Mouse (Mus musculus): ENCODE results near the gene Smap1. TPM values are rescaled to one million over a fixed set of nuclear protein-coding genes. Genes with fewer than 3 reads are reported as not detected.
A peak's percentile ranks its signal among the peaks of the same experiment; 100 is the strongest.

The Smap1 gene
- polyA plus RNA-seq, 1 experiment from 2014 or later: 24.7 TPM

DNA sequence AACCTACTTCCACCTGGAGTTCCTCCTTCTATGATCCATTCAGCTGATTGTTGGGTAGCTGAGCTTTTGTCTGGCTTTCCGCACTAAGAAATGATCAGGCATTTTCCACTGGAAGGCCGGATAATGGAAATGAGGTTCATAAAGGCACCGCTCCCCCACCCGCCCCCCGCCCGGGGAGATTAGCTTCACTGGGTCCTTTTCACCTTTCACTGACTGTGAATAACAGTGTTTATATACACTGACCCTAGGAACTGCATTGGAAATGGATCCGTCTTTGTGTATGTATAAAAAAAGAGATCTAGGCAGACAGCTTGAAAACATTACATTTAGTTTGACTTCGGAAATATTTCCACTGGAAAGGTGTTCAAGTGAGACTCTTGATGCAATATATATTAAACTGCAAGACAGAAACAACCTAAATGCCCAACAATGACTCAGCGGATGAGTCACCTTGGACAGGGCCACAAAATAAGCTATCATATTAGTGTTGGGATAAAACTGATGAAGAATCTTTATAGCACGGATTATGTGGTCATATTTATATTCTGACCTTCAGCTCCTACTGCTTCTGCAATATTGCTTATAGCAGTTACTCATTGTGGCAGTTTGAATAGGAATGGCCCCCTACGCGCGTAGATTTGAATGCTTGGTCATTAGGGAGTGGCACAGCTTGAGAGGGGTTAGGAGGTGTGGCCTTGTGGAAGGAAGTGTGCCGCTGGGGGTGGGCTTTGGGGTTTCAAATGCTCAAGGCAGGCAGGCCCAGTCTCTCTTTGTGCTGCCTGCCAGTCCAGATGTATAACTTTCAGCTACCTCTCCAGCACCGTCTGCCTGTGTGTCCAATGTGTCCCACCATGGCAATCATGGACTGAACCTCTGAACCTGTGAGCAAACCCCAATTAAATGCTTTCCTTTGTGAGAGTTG lies 26.9 kb upstream of the Smap1 start:
- no peaks in the 10 kb centered on the region for H3K9me3 ChIP-seq (ENCODE audit: control insufficient read depth, low read length)
- no peak for ATAC-seq (ENCODE audit: low read depth)
- no peak overlapping the region for H3K9ac ChIP-seq (ENCODE audit: low read length)
- no peak overlapping the region for H3K4me2 ChIP-seq (ENCODE audit: low read depth, low read length)
- H3K4me1 ChIP-seq (replicated peaks; ENCODE audit: control insufficient read depth, insufficient read depth, low read length): no peaks in the 10 kb centered on the region
- H3K36me3 ChIP-seq (ENCODE audit: control insufficient read depth, insufficient read depth, low read length): no peaks in the 10 kb centered on the region
- H3K4me3 ChIP-seq (ENCODE audit: low read length): no peak overlapping the region
- H3K27ac ChIP-seq (ENCODE audit: low read length): no peak overlapping the region
- WGBS: 69% methylated on average over 15 of the region's 15 CpGs
- H3K27me3 ChIP-seq (ENCODE audit: control insufficient read depth, insufficient read depth, low read depth, low read length): no peaks in the 10 kb centered on the region

DNA sequence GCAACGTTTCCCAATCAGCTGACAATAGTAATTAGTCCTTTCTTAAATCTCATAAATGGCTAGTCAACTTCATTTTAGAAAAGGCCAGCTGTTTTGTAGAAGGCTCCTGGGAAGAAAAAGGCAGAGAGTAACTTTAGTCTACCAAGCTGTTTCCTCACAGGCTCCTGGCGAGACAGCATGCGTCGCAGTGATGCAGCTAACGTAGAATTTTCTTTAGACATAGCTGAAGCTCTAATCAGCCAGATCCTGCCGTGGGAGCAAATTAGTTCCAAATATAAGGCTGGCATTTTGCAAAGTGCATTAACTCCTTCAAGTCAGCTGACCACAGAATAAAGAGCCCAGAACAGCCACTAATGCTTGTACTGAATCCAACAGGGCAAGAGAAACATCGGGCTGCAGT lies 26.2 kb upstream of the Smap1 start:
- Histone ChIP-seq H3K27ac (ENCODE audit: low read length) (no peak overlapping the region), H3K9me3 (ENCODE audit: control insufficient read depth, low read length) (no peaks in the 10 kb centered on the region), H3K36me3 (ENCODE audit: control insufficient read depth, insufficient read depth, low read length) (no peaks in the 10 kb centered on the region), H3K4me1 (replicated peaks; ENCODE audit: control insufficient read depth, insufficient read depth, low read length) (no peaks in the 10 kb centered on the region), H3K4me2 (ENCODE audit: low read depth, low read length) (no peak overlapping the region), H3K9ac (ENCODE audit: low read length) (no peak overlapping the region), H3K4me3 (ENCODE audit: low read length) (no peak overlapping the region), H3K27me3 (ENCODE audit: control insufficient read depth, insufficient read depth, low read depth, low read length) (no peaks in the 10 kb centered on the region)
- no peak for ATAC-seq (ENCODE audit: low read depth)
- WGBS: 67% methylated on average over 7 of the region's 7 CpGs

DNA sequence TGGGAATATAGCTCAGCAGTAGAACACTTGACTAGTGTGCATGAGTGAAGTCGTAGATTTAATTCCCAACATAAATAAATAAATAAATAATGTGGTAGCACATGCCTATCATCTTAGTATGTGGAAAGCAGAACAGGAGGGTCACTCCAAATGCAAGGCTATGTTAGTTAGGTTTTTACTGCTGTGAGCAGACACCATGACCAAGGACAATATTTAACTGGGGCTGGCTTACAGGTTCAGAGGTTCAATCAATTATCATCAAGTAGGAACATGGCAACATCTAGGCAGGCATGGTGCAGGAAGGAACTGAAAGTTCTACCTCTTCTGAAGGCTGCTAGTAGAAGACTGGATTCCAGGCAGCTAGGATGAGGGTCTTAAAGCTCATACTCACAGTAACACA lies 22.0 kb upstream of the Smap1 start:
- Histone ChIP-seq H3K9me3 (ENCODE audit: control insufficient read depth, low read length) (no peaks in the 10 kb centered on the region), H3K4me3 (ENCODE audit: low read length) (no peak overlapping the region), H3K4me1 (replicated peaks; ENCODE audit: control insufficient read depth, insufficient read depth, low read length) (no peaks in the 10 kb centered on the region), H3K27me3 (ENCODE audit: control insufficient read depth, insufficient read depth, low read depth, low read length) (no peaks in the 10 kb centered on the region), H3K36me3 (ENCODE audit: control insufficient read depth, insufficient read depth, low read length) (no peaks in the 10 kb centered on the region), H3K4me2 (ENCODE audit: low read depth, low read length) (no peak overlapping the region), H3K9ac (ENCODE audit: low read length) (no peak overlapping the region), H3K27ac (ENCODE audit: low read length) (no peak overlapping the region)
- 90% methylated on average over 1 of the region's 1 CpGs for WGBS
- no peak for ATAC-seq (ENCODE audit: low read depth)

DNA sequence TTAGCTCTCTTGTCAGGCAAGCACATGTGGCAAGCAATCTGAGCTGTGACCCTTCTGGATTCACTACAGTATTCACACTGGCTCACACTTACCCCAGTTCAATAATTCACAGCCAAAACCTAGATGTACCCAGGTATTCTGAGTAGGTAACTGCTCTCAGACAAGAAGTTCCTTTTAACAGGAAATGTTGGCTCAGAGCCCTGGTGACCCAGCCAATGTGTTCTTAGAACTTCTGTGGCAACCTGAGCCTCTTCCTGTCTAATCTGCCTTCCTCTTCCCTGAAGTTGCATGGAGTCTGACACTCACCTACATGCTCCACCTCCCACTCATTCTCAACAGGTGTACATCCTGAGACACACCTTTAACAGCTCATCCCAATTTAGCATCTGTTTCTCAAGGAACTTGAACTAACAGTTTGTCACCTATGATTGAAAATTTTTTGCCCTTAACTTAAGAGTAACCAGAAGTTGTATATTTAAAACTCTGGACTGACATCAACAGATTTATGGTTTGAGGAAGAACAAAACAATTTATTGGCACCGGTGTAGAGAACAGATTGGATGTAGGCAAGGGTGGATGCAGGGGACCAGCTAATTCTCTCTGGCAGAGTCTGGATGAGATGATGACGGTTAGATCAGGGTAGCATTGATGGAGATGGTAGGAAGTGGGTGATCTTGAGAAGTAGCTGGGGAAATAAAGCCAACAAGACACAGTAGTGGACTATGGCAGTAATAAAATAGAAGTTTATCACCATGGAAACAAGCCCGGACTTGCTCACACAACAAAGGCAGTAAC lies 21.2 kb upstream of the Smap1 start:
- no peak overlapping the region for H3K4me2 ChIP-seq (ENCODE audit: low read depth, low read length)
- H3K9me3 ChIP-seq (ENCODE audit: control insufficient read depth, low read length): no peaks in the 10 kb centered on the region
- no peaks in the 10 kb centered on the region for H3K36me3 ChIP-seq (ENCODE audit: control insufficient read depth, insufficient read depth, low read length)
- H3K4me3 ChIP-seq (ENCODE audit: low read length): no peak overlapping the region
- no peak for ATAC-seq (ENCODE audit: low read depth)
- WGBS: 84% methylated on average over 3 of the region's 3 CpGs
- no peak overlapping the region for H3K27ac ChIP-seq (ENCODE audit: low read length)
- no peaks in the 10 kb centered on the region for H3K4me1 ChIP-seq (replicated peaks; ENCODE audit: control insufficient read depth, insufficient read depth, low read length)
- H3K9ac ChIP-seq (ENCODE audit: low read length): no peak overlapping the region
- no peaks in the 10 kb centered on the region for H3K27me3 ChIP-seq (ENCODE audit: control insufficient read depth, insufficient read depth, low read depth, low read length)

DNA sequence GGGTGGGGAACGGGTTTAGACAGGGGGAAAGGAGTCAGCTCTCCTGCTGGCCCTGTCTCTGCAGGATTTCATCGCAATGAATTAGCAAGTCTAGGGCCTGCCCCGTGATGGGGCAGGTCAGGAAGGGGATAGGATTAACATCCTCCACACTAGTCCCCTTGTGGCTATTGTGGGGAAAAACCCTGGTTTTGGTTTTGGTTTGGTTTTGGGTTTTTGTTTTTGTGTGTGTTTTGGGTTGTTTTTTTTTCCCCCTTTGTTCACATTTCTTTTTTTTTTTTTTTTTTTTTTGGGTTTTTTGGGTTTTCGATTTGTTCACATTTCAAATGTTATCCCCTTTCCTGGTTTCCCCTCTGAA lies 13.3 kb upstream of the Smap1 start:
- Histone ChIP-seq H3K27me3 (ENCODE audit: control insufficient read depth, insufficient read depth, low read depth, low read length) (no peaks in the 10 kb centered on the region), H3K4me2 (ENCODE audit: low read depth, low read length) (no peak overlapping the region), H3K9ac (ENCODE audit: low read length) (no peak overlapping the region), H3K9me3 (ENCODE audit: control insufficient read depth, low read length) (no peaks in the 10 kb centered on the region), H3K27ac (ENCODE audit: low read length) (no peak overlapping the region), H3K4me1 (replicated peaks; ENCODE audit: control insufficient read depth, insufficient read depth, low read length) (no peaks in the 10 kb centered on the region), H3K36me3 (ENCODE audit: control insufficient read depth, insufficient read depth, low read length) (no peaks in the 10 kb centered on the region), H3K4me3 (ENCODE audit: low read length) (no peak overlapping the region)
- WGBS: 34% methylated on average over 4 of the region's 4 CpGs
- ATAC-seq (ENCODE audit: low read depth): no peak

DNA sequence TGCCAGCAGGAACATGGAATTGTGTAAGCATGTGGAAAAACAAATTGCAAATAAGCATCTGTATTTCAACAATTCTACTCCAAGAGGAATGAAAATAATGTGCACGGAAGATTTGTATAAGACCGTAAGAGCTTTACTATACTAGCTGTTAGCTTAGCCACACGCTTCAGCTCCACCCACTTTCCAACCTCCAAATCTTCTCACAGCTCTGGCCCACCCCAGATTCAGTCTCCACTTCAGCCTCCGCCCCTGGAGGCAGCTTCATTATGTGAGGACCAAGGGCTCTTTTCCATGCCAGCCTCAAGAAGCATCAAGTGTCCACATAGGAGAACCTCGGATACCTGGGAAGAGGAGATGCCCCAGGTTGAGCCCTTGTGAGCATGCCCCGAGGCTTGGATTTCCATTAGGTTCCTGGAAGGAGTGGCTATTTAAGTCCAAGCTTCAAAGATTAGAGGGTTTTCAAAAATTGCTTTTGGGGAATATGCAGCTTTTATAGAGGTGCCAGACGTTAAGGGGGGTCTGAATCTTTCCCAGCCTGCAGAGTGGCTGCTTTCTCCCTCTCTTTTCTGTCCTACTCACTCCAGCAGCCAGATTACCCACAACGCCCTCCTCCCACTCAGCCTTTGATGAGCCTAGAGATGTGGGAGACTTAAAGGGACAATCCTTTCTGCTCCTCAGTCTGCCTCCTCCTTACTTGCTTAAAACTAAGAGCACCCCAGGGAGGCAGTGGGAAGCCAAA lies 12.7 kb upstream of the Smap1 start:
- H3K27me3 ChIP-seq (ENCODE audit: control insufficient read depth, insufficient read depth, low read depth, low read length): no peaks in the 10 kb centered on the region
- no peaks in the 10 kb centered on the region for H3K9me3 ChIP-seq (ENCODE audit: control insufficient read depth, low read length)
- no peak for ATAC-seq (ENCODE audit: low read depth)
- 43% methylated on average over 8 of the region's 8 CpGs for WGBS
- H3K4me2 ChIP-seq (ENCODE audit: low read depth, low read length): peak overlapping the region; percentile 6; the same call in 1 of the 2 replicates
- H3K9ac ChIP-seq (ENCODE audit: low read length): no peak overlapping the region
- no peaks in the 10 kb centered on the region for H3K4me1 ChIP-seq (replicated peaks; ENCODE audit: control insufficient read depth, insufficient read depth, low read length)
- H3K36me3 ChIP-seq (ENCODE audit: control insufficient read depth, insufficient read depth, low read length): no peaks in the 10 kb centered on the region
- no peak overlapping the region for H3K4me3 ChIP-seq (ENCODE audit: low read length)
- no peak overlapping the region for H3K27ac ChIP-seq (ENCODE audit: low read length)

DNA sequence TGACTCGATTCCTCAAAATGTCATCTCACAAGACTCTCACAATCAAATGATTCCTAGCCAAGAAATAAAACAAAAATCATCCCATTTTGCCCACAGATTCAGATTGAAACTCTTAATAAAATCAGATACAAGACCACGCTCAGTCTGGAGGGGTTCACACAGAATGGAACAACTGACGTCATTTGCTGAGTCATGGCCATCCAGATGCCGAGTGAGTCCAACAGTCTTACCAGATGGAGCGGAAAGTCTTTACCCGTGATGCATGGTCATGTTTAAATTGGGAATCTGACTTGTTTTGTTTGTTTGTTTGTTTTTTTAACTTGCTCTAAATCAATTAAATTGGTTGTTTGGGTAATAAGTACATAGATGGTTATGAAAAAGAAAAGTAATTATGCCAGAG lies 7.3 kb upstream of the Smap1 start:
- no peak overlapping the region for H3K9ac ChIP-seq (ENCODE audit: low read length)
- H3K36me3 ChIP-seq (ENCODE audit: control insufficient read depth, insufficient read depth, low read length): no peaks in the 10 kb centered on the region
- H3K9me3 ChIP-seq (ENCODE audit: control insufficient read depth, low read length): peaks cover 4% of the 10 kb centered on the region; the same call in 1 of the 2 replicates
- no peak for ATAC-seq (ENCODE audit: low read depth)
- no peak overlapping the region for H3K27ac ChIP-seq (ENCODE audit: low read length)
- H3K4me3 ChIP-seq (ENCODE audit: low read length): no peak overlapping the region
- WGBS: 86% methylated on average over 6 of the region's 6 CpGs
- no peaks in the 10 kb centered on the region for H3K4me1 ChIP-seq (replicated peaks; ENCODE audit: control insufficient read depth, insufficient read depth, low read length)
- no peak overlapping the region for H3K4me2 ChIP-seq (ENCODE audit: low read depth, low read length)
- H3K27me3 ChIP-seq (ENCODE audit: control insufficient read depth, insufficient read depth, low read depth, low read length): no peaks in the 10 kb centered on the region

DNA sequence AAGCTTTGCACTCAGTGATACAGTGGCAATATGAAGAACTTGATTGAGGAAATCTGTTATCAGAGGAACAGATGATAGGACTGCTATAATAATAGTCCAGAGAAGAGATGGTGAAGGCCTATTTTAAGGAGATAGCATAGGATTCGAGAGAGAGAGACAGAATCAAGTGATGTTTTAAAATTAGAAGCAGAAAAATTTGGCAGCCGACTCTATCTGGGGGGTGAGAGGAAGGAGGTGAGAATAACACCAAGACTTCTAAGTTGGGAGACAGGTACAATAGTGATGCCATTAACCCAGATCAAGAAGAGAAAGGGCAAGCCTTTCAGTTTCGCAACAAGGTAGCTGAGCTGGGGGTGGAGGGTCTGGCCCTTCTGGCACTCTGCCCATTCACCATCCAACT lies 6.3 kb upstream of the Smap1 start:
- Histone ChIP-seq H3K4me2 (ENCODE audit: low read depth, low read length) (no peak overlapping the region), H3K9ac (ENCODE audit: low read length) (no peak overlapping the region), H3K4me1 (replicated peaks; ENCODE audit: control insufficient read depth, insufficient read depth, low read length) (no peaks in the 10 kb centered on the region), H3K9me3 (ENCODE audit: control insufficient read depth, low read length) (peaks cover 4% of the 10 kb centered on the region; the same call in 1 of the 2 replicates), H3K27ac (ENCODE audit: low read length) (no peak overlapping the region), H3K27me3 (ENCODE audit: control insufficient read depth, insufficient read depth, low read depth, low read length) (no peaks in the 10 kb centered on the region), H3K4me3 (ENCODE audit: low read length) (no peak overlapping the region), H3K36me3 (ENCODE audit: control insufficient read depth, insufficient read depth, low read length) (no peaks in the 10 kb centered on the region)
- 75% methylated on average over 3 of the region's 3 CpGs for WGBS
- ATAC-seq (ENCODE audit: low read depth): no peak

Measured in lung, embryonic 16.5 days (tissue).